Mouse (Mus musculus) lung, postnatal 0 days (tissue): ENCODE data around the gene Kctd13. TPM values are rescaled to one million over a fixed set of nuclear protein-coding genes. Genes with fewer than 3 reads are reported as not detected.

ENCODE experiments used
- ATAC-seq: fragments of 200-750 bp; cut with Nextera tagmentation; 2 replicates; pipeline ENCODE4 v1.8.0; 2017; ENCODE audit warnings: moderate library complexity
- DNase-seq: peaks from one replicate; pipeline ENCODE4 v3.0.0-alpha.2; 2016; ENCODE audit warnings: low spot score
- H3K27ac ChIP-seq: fragments of 300-500 bp; sonication (generic); 2 replicates; pipeline ENCODE4 v1.5.1; 2014; ENCODE audit warnings: antibody characterized with exemption, mild to moderate bottlenecking, low read length, mixed read lengths
- H3K27me3 ChIP-seq: fragments of 300-500 bp; sonication (generic); replicated peaks from 2 replicates; pipeline ENCODE4 v1.6.1; 2014; ENCODE audit warnings: low read length, mixed read lengths; ENCODE audit not compliant: insufficient read depth
- H3K36me3 ChIP-seq: fragments of 300-500 bp; sonication (generic); 2 replicates; pipeline ENCODE4 v1.6.1; 2014; ENCODE audit warnings: low read length, mixed read lengths; ENCODE audit not compliant: insufficient read depth
- H3K4me1 ChIP-seq: fragments of 300-500 bp; sonication (generic); 2 replicates; pipeline ENCODE4 v1.6.1; 2014; ENCODE audit warnings: antibody characterized with exemption, low read depth, low read length, mixed read lengths; ENCODE audit not compliant: insufficient read depth
- H3K4me2 ChIP-seq: fragments of 300-500 bp; sonication (generic); replicated peaks from 2 replicates; pipeline ENCODE4 v1.6.1; 2014; ENCODE audit warnings: low read depth, mild to moderate bottlenecking, low read length, moderate library complexity, mixed read lengths
- H3K4me3 ChIP-seq: fragments of 300-500 bp; sonication (generic); 2 replicates; pipeline ENCODE4 v1.5.1; 2014; ENCODE audit warnings: low read depth, low read length
- H3K9ac ChIP-seq: fragments of 300-500 bp; sonication (generic); replicated peaks from 2 replicates; pipeline ENCODE4 v1.6.1; 2014; ENCODE audit warnings: low read depth, mild to moderate bottlenecking
- H3K9me3 ChIP-seq: fragments of 300-500 bp; sonication (generic); 2 replicates; pipeline ENCODE4 v1.6.1; 2016; ENCODE audit warnings: low read length, mixed read lengths
- CTCF ChIP-seq: IDR thresholded peaks from 2 replicates; pipeline ENCODE4 v1.5.1; 2016; ENCODE audit warnings: antibody characterized with exemption, mild to moderate bottlenecking
- EP300 ChIP-seq: IDR thresholded peaks from 2 replicates; pipeline ENCODE4 v1.6.1; 2016; ENCODE audit warnings: antibody characterized with exemption, mild to moderate bottlenecking, control low read depth
- WGBS: fragments of 180-500 bp; shearing (Covaris S2); extraction: QIAGEN DNeasy Blood & Tissue Kit; methylation state at CpG from one replicate; pipeline ENCODE4 v1.1.7; 2014; 5-methylcytosine and 5-hydroxymethylcytosine counted together
- polyA plus RNA-seq: library from polyadenylated mRNA; unstranded; fragments of >200 nt; fragmentation: Nextera tagmentation; extraction: Ambion mirVana; gene quantifications from 2 replicates; pipeline ENCODE4 v1.2.1, GENCODE M21; 2015

Kctd13 gene
- polyA plus RNA-seq, 1 experiment from 2014 or later: 14.9 TPM

DNA sequence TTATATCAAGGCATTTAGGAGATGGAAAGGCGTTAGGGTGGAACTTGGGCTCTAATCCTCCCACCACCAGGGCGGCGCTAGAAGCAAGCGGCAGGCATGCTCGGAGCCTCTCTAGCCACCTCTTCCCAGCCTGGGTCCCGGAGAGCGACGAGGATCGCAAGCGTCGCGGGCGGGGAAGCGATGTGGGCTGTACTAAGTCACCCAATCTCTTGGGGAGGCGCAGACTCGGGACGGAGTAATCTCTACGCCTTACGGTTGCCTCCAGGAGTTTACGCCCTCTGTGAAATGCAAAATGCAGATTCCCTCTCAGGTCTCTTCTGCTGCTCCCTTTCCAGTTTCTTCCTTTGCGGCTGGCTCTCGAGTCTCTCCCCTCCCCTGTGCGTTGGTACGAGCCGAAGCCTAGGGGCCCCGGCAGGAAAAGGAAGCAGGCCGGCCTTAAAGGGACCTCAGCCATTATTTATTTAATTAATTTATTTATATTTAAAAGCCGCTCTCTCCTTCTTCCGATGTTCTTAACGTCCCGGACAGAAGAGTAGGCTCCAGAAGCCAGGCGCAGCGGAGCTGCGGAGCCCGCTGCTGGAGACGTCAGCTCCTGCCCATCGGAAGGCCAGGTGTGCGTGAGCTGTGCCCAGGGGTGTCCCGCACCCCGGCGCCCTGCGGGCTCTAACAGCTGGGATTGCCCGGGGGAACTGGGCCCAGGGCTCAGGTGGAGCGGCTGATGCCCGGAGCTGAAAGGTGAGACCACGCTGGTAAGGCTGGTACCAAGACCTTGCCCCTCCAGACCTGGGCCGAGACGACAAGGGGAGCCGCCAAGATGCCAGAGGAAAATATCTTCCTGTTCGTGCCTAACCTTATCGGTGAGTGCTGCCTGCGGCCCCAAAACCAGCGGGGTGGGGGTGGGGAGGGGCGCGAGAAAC lies 47.5 kb downstream of the Kctd13 start, which contains the start of gene Cdiptos:
Cdiptos (minus strand) TSS at position 149 of the 917 bp plus-strand sequence.
- Histone ChIP-seq H3K36me3 (peaks cover 7% of the 10 kb centered on the region), H3K27ac (peak within 1 kb of the TSS; percentile 99), H3K4me2 (peak within 1 kb of the TSS; percentile 83), H3K4me1 (peaks cover 5% of the 10 kb centered on the region), H3K9me3 (no peaks in the 10 kb centered on the region), H3K27me3 (no peaks in the 10 kb centered on the region), H3K9ac (peak within 1 kb of the TSS; percentile 98), H3K4me3 (peak within 1 kb of the TSS; percentile 99)
- peak; percentile 96 for ATAC-seq
- peak; percentile 98 for TF ChIP-seq CTCF
- peak; percentile 66; the same call in 1 of the 2 replicates for TF ChIP-seq EP300
- WGBS: 1% methylated on average over 51 of the region's 55 CpGs
- peak; percentile 98 for DNase-seq

DNA sequence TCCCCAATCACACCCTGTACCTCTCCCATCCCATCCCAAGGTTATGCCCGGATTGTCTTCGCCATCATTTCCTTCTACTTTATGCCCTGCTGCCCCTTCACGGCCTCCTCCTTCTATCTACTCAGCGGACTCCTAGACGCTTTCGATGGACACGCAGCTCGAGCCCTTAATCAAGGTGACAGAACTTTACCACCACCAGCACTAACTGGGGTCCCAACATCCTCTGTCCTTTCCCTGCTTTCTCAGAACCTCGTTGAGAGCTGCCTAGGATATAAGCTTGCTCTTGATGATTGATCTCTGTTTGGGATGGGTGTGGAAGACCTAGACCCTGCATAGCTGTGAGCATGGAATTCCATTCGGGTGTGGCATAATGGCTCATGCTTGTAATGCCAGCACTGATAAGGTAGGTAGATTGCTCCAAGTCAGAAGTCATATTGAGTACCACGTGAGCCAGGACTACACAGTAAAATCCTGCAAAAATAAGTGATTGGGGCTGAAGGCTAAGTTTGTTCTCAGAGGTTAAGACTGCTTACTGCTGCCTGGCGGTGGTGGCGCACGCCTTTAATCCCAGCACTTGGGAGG lies 48.3 kb downstream of the Kctd13 start:
- DNase-seq (peak; percentile 35), ATAC-seq (peak; percentile 27; the same call in 1 of the 2 replicates)
- Histone ChIP-seq H3K27ac (peak overlapping the region; percentile 99), H3K9me3 (no peaks in the 10 kb centered on the region), H3K27me3 (no peaks in the 10 kb centered on the region), H3K9ac (peak overlapping the region; percentile 98), H3K4me1 (peaks cover 5% of the 10 kb centered on the region), H3K4me3 (peak overlapping the region; percentile 99), H3K4me2 (peak overlapping the region; percentile 83), H3K36me3 (peaks cover 7% of the 10 kb centered on the region)
- 18% methylated on average over 14 of the region's 14 CpGs for WGBS
- TF ChIP-seq EP300 (peak; percentile 28; the same call in 1 of the 2 replicates), CTCF (no peak)

DNA sequence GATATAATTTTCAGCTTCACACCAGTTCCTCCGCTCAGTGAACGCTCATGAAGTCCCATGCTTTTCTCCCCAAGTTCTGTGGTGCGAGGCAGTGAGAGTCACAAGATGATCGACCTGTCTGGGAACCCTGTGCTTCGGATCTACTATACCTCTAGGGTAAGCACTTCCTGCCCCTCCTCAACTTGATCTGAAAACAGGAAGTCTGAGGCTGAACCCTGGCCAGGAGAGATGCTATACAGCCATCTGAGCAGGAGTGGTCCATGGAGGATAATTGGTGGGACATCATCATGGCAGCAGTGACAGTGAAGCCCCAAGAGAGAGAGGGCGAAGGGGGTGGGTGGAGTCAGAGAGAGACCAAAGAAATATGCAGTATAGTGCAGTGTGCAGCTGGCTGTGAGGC lies 50.2 kb downstream of the Kctd13 start:
- Histone ChIP-seq H3K27ac (no peak overlapping the region), H3K4me3 (no peak overlapping the region), H3K9me3 (no peaks in the 10 kb centered on the region), H3K4me2 (no peak overlapping the region), H3K36me3 (peaks cover 7% of the 10 kb centered on the region), H3K27me3 (no peaks in the 10 kb centered on the region), H3K4me1 (peaks cover 5% of the 10 kb centered on the region), H3K9ac (no peak overlapping the region)
- 80% methylated on average over 6 of the region's 6 CpGs for WGBS
- DNase-seq (no peak), ATAC-seq (no peak)
- TF ChIP-seq CTCF: no peak
- TF ChIP-seq EP300: no peak

DNA sequence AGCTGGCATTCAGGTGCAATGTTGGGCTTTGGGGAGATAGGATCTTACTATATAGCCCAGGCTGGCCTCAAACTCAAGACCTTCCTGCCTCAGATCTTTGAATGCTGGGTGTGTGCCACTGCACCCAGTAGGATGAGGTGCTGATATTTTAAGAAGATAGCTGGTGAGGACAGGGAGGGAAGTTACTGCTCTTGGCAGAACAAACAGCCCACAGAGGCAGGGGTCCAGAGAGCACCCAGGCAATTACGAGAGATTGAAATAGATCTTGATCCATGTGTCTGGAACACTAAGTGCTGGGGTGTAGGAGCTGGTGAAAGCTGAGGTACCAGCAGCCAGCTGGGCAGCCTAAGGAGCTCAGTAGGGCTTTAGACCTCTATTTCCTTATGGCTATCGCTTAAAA lies 52.9 kb downstream of the Kctd13 start:
- TF ChIP-seq CTCF (no peak), EP300 (no peak)
- 88% methylated on average over 2 of the region's 2 CpGs for WGBS
- Histone ChIP-seq H3K4me2 (no peak overlapping the region), H3K4me1 (peaks cover 5% of the 10 kb centered on the region), H3K36me3 (peaks cover 7% of the 10 kb centered on the region), H3K27me3 (no peaks in the 10 kb centered on the region), H3K9ac (no peak overlapping the region), H3K27ac (no peak overlapping the region), H3K4me3 (no peak overlapping the region), H3K9me3 (no peaks in the 10 kb centered on the region)
- no peak for DNase-seq
- no peak for ATAC-seq

DNA sequence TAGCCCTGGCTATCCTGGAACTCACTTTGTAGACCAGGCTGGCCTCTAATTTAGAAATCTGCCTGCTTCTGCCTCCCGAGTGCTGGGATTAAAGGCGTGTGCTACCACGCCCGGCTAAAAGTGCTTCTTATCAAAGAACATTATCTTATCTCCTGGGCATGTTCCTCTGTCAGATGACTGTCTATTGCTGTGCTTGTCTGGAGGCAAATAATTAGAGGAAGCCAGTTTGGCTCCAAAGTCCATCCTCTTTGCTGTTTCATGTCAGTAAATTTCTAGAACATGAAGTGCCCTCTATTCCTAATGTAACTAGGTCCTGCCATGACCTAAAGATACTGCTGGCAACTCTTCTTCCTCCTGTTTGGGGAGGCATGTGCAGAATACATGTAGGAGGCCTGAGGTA lies 53.4 kb downstream of the Kctd13 start:
- Histone ChIP-seq H3K4me3 (no peak overlapping the region), H3K27ac (no peak overlapping the region), H3K27me3 (no peaks in the 10 kb centered on the region), H3K9me3 (no peaks in the 10 kb centered on the region), H3K4me2 (no peak overlapping the region), H3K9ac (no peak overlapping the region), H3K4me1 (peaks cover 2% of the 10 kb centered on the region; the same call in 1 of the 2 replicates), H3K36me3 (peaks cover 7% of the 10 kb centered on the region)
- no peak for DNase-seq
- no peak for ATAC-seq
- WGBS: 78% methylated on average over 4 of the region's 4 CpGs
- TF ChIP-seq EP300 (no peak), CTCF (no peak)

DNA sequence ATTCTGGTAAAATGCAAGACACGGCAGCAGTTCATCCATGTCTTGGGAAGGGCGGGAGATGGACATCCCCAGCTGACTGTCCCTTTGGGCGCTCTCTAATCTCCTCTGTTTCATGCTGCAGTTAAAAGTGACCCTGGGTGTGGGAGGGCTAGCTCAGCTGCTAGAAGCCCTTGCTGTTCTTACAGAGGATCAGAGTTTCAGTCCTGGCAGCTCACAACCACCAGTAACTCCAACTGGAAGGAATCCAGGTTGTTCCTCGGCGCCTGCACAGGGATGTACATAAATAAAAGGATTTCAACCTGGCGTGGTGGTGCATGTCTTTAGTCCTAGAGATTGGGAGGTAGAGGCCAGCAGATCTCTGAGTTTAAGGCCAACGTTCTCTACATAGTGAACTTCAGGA lies 54.4 kb downstream of the Kctd13 start:
- peaks cover 7% of the 10 kb centered on the region for H3K36me3 ChIP-seq
- H3K27ac ChIP-seq: no peak overlapping the region
- H3K4me1 ChIP-seq: no peaks in the 10 kb centered on the region
- no peak overlapping the region for H3K4me2 ChIP-seq
- no peak for TF ChIP-seq CTCF
- no peak for TF ChIP-seq EP300
- DNase-seq (no peak), ATAC-seq (no peak)
- WGBS: 72% methylated on average over 7 of the region's 7 CpGs
- H3K27me3 ChIP-seq: no peaks in the 10 kb centered on the region
- no peak overlapping the region for H3K4me3 ChIP-seq
- H3K9me3 ChIP-seq: no peaks in the 10 kb centered on the region
- no peak overlapping the region for H3K9ac ChIP-seq
